8 mouse cellular contexts compared by ENCODE assay signal in genomic region chr19:5001666-5002406, GRCm38 (mm10). TPM values are rescaled to one million over a fixed set of nuclear protein-coding genes. Genes with fewer than 3 reads are reported as not detected.
DNase-seq lines count a peak whose midpoint lies in the region; ATAC-seq and TF ChIP-seq lines count a peak whose summit lies in the region.

No protein-coding gene starts in this region.

- 0 out of 2 replicates have a peak, but pooled peaks cover 2% of the 10 kb centered on the region for H3K27me3 ChIP-seq in intestine, embryonic 14.5 days (replicated peaks; ENCODE audit: control insufficient read depth, insufficient read depth, low read length)

- H3K36me3 ChIP-seq in intestine, embryonic 14.5 days (ENCODE audit: control insufficient read depth, insufficient read depth, low read length) = no peaks in the 10 kb centered on the region

- H3K9ac ChIP-seq in intestine, embryonic 14.5 days (ENCODE audit: low read length) = peak overlapping the region; percentile 41; the same call in 1 of the 2 replicates

- intact Hi-C loops in gastrocnemius, postnatal 14 days (cut with DNase I; ENCODE audit: low total_unique reads) = loop anchor here (2.0 to 5.0 kb wide), 2 partner anchors 21 to 40 kb away; partner anchors contain the start of gene Mrpl11
- intact Hi-C loops in left cerebral cortex, postnatal 10 days (cut with DNase I) = loop anchor here (1.0 to 5.0 kb wide), 2 partner anchors 21 to 35 kb away; no protein-coding TSS in a partner anchor

- 1% methylated on average over 39 of the region's 39 CpGs for WGBS in intestine, embryonic 14.5 days

- peaks cover 16% of the 10 kb centered on the region for H3K4me1 ChIP-seq in cortical plate, adult 2 months (ENCODE audit: control insufficient read depth, insufficient read depth, low read length)
- peaks cover 7% of the 10 kb centered on the region; the same call in 1 of the 2 replicates for H3K4me1 ChIP-seq in intestine, embryonic 14.5 days (replicated peaks; ENCODE audit: control insufficient read depth, insufficient read depth, low read length)

- peak overlapping the region; percentile 87 for H3K27ac ChIP-seq in cortical plate, adult 2 months (ENCODE audit: insufficient read depth, low read length)
- H3K27ac ChIP-seq in intestine, embryonic 14.5 days (ENCODE audit: low read depth) = peak overlapping the region; percentile 80

- H3K4me2 ChIP-seq in intestine, embryonic 14.5 days (ENCODE audit: low read length) = peak overlapping the region; percentile 48

- no peaks in the 10 kb centered on the region for H3K9me3 ChIP-seq in intestine, embryonic 14.5 days (ENCODE audit: control insufficient read depth, low read length)

- TF ChIP-seq POLR2A in cortical plate, adult 2 months (IDR thresholded peaks at IDR 0.05; ENCODE audit: extremely low read depth, insufficient read depth, low read length) = peak; percentile 67

- peak; percentile 99 for TF ChIP-seq CTCF in cortical plate, adult 2 months (IDR thresholded peaks at IDR 0.05; ENCODE audit: extremely low read depth, insufficient read depth, low read length)

- DNase-seq in gastrocnemius, postnatal 14 days = peak; percentile 69
- peak; percentile 86 for DNase-seq in intestine, embryonic 14.5 days (ENCODE audit: low spot score)
- DNase-seq in left cerebral cortex, postnatal 10 days (ENCODE audit: extremely low spot score in 1 of 2, low spot score in 2 of 2) = peak; percentile 91 to 96
- peak; percentile 93 for DNase-seq in mesoderm, embryonic 11.5 days (ENCODE audit: low read depth, low spot score)
- peak; percentile 95 for DNase-seq in right cerebral cortex, postnatal 25 days
- DNase-seq in urinary bladder, postnatal 25 days (ENCODE audit: low spot score) = peak; percentile 70

- peak; percentile 90 for ATAC-seq in activated CD4-positive, CD25-positive, alpha-beta regulatory T cell, adult 4 months
- peak; percentile 95 for ATAC-seq in intestine, embryonic 14.5 days (replicated peaks; ENCODE audit: low FRiP score, low TSS enrichment, low read depth)

- H3K4me3 ChIP-seq in cortical plate, adult 2 months (ENCODE audit: insufficient read depth, low read length) = peak overlapping the region; percentile 18; the same call in 1 of the 2 replicates
- peak overlapping the region; percentile 23; the same call in 1 of the 2 replicates for H3K4me3 ChIP-seq in intestine, embryonic 14.5 days (ENCODE audit: low read depth, low read length)

RNA-seq across cellular contexts. Expression of gene Npas4, which starts 11.7 kb away (rescaled TPM):
- polyA plus RNA-seq in activated CD4-positive, CD25-positive, alpha-beta regulatory T cell, adult 4 months (2017; shearing (Covaris generic)) = under 1 TPM; 0.32 to 0.83 TPM
- 16.8 and 20.6 TPM in 2 replicates for polyA plus RNA-seq in cortical plate, adult 2 months (2012; rRNA removed)
- not detected for total RNA-seq in gastrocnemius, postnatal 14 days (2021)
- polyA plus RNA-seq in intestine, embryonic 14.5 days (2014; fragmentation: Nextera tagmentation; extraction: Ambion mirVana) = 0.31 and 0.42 TPM in 2 replicates
- 10 to 100 TPM in 1 of 2 experiments, 1 to 10 TPM in 1; 9.1 to 10.8 TPM for total RNA-seq in left cerebral cortex, postnatal 10 days (2021)

RNA-seq across cellular contexts. Expression of gene Slc29a2, which starts 21.8 kb away (rescaled TPM):
- polyA plus RNA-seq in activated CD4-positive, CD25-positive, alpha-beta regulatory T cell, adult 4 months (2017; shearing (Covaris generic)) = 1 to 10 TPM in 1 of 2 experiments, under 1 TPM in 1; 0.46 to 2.1 TPM
- 19.8 and 21.5 TPM in 2 replicates for polyA plus RNA-seq in cortical plate, adult 2 months (2012; rRNA removed)
- total RNA-seq in gastrocnemius, postnatal 14 days (2021) = 1 to 10 TPM; 4.9 to 6.5 TPM
- 6.8 and 7.0 TPM in 2 replicates for polyA plus RNA-seq in intestine, embryonic 14.5 days (2014; fragmentation: Nextera tagmentation; extraction: Ambion mirVana)
- total RNA-seq in left cerebral cortex, postnatal 10 days (2021) = 10 to 100 TPM; 22.0 to 24.1 TPM

RNA-seq across cellular contexts. Expression of gene B4gat1, which starts 36.8 kb away (rescaled TPM):
- polyA plus RNA-seq in activated CD4-positive, CD25-positive, alpha-beta regulatory T cell, adult 4 months (2017; shearing (Covaris generic)) = 10 to 100 TPM; 10.5 to 13.4 TPM
- polyA plus RNA-seq in cortical plate, adult 2 months (2012; rRNA removed) = 106 and 111 TPM in 2 replicates
- total RNA-seq in gastrocnemius, postnatal 14 days (2021) = 10 to 100 TPM; 20.4 to 23.7 TPM
- polyA plus RNA-seq in intestine, embryonic 14.5 days (2014; fragmentation: Nextera tagmentation; extraction: Ambion mirVana) = 39.1 and 45.2 TPM in 2 replicates
- total RNA-seq in left cerebral cortex, postnatal 10 days (2021) = 100 to 1,000 TPM; 133 to 136 TPM

RNA-seq across cellular contexts. Expression of gene AC124502.3, which starts 36.9 kb away (rescaled TPM):
- polyA plus RNA-seq in activated CD4-positive, CD25-positive, alpha-beta regulatory T cell, adult 4 months (2017; shearing (Covaris generic)) = under 1 TPM; 0.40 to 0.68 TPM
- 4.8 and 6.8 TPM in 2 replicates for polyA plus RNA-seq in cortical plate, adult 2 months (2012; rRNA removed)
- under 1 TPM; 0.43 to 0.89 TPM for total RNA-seq in gastrocnemius, postnatal 14 days (2021)
- 1.1 and 1.6 TPM in 2 replicates for polyA plus RNA-seq in intestine, embryonic 14.5 days (2014; fragmentation: Nextera tagmentation; extraction: Ambion mirVana)
- total RNA-seq in left cerebral cortex, postnatal 10 days (2021) = 1 to 10 TPM; 6.3 to 7.0 TPM

RNA-seq across cellular contexts. Expression of gene Brms1, which starts 39.3 kb away (rescaled TPM):
- polyA plus RNA-seq in activated CD4-positive, CD25-positive, alpha-beta regulatory T cell, adult 4 months (2017; shearing (Covaris generic)) = 100 to 1,000 TPM in 1 of 2 experiments, 10 to 100 TPM in 1; 91.4 to 102 TPM
- 29.1 and 34.8 TPM in 2 replicates for polyA plus RNA-seq in cortical plate, adult 2 months (2012; rRNA removed)
- total RNA-seq in gastrocnemius, postnatal 14 days (2021) = 10 to 100 TPM; 11.1 to 11.3 TPM
- 49.6 and 50.8 TPM in 2 replicates for polyA plus RNA-seq in intestine, embryonic 14.5 days (2014; fragmentation: Nextera tagmentation; extraction: Ambion mirVana)
- 1 to 10 TPM; 6.6 to 8.8 TPM for total RNA-seq in left cerebral cortex, postnatal 10 days (2021)

Comparison
In these comparisons a context has a peak if more than half of its experiments do, and no peak if none do; other contexts are left out.
1. Peak in every context shown above with its lines: DNase-seq, ATAC-seq, H3K4me3 ChIP-seq and H3K27ac ChIP-seq.